Mouse (Mus musculus) MEL (cell line): ENCODE results near the gene Igf2r.

Experiments used
- CTCF ChIP-seq, 3 experiments: IDR thresholded peaks in 2 of 3; conservative IDR thresholded peaks in 1 of 3; 2 replicates each; pipeline ENCODE4 v1.5.1; 2011 to 2012; ENCODE audit warnings: low read length in 3 of 3, low read depth in 2 of 3, mild to moderate bottlenecking in 2 of 3, improper control_type of control experiment in 1 of 3, inconsistent platforms in 1 of 3, mixed read lengths in 1 of 3, moderate library complexity in 1 of 3; ENCODE audit not compliant: control insufficient read depth in 1 of 3, insufficient read depth in 1 of 3, poor library complexity in 1 of 3, severe bottlenecking in 1 of 3
- JUND ChIP-seq: IDR thresholded peaks from 2 replicates; pipeline ENCODE4 v1.6.1; 2011; ENCODE audit warnings: low read depth, mild to moderate bottlenecking, improper control_type of control experiment, low read length

- no peak for TF ChIP-seq JUND
- TF ChIP-seq CTCF (IDR thresholded peaks at IDR 0.05 in 2 of 3, conservative IDR thresholded peaks at IDR 0.05 in 1 of 3; ENCODE audit: control insufficient read depth in 1 of 3, insufficient read depth in 1 of 3, low read depth in 2 of 3, low read length in 3 of 3, poor library complexity in 1 of 3, severe bottlenecking in 1 of 3) = no peak
Observed at GRCm38 (mm10) chr17:12815885-12816284, 46.4 kb upstream of the Igf2r start.
